11 mouse cellular contexts compared by ENCODE assay signal in genomic region chr15:78839744-78840143, GRCm38 (mm10). TPM values are rescaled to one million over a fixed set of nuclear protein-coding genes. Genes with fewer than 3 reads are reported as not detected.
DNase-seq lines count a peak whose midpoint lies in the region; ATAC-seq and TF ChIP-seq lines count a peak whose summit lies in the region.
"Had no signal": no experiment of that assay in that cellular context is flagged by ENCODE, and none has a peak within 500 bp of the region (broad histone marks: within the 10 kb centered on the region; RNA-seq: fewer than 3 reads in every experiment).

No protein-coding gene starts in this region.

- H3K9ac ChIP-seq in embryonic facial prominence, embryonic 12.5 days = no peak overlapping the region; the same call in 1 of the 2 replicates
- no peak overlapping the region for H3K9ac ChIP-seq in heart, postnatal 0 days (replicated peaks; ENCODE audit: low read depth, low read length)
- no peak overlapping the region for H3K9ac ChIP-seq in midbrain, embryonic 13.5 days (replicated peaks)

- H3K27ac ChIP-seq in embryonic facial prominence, embryonic 12.5 days = peak overlapping the region; percentile 93
- peak overlapping the region; percentile 58 for H3K27ac ChIP-seq in heart, postnatal 0 days (ENCODE audit: low read depth)
- H3K27ac ChIP-seq in midbrain, embryonic 13.5 days = peak overlapping the region; percentile 55

- peak; percentile 65 for DNase-seq in kidney, postnatal 10 days
- no peak for DNase-seq in kidney, adult 8-10 months
- DNase-seq in heart, postnatal 0 days (ENCODE audit: low spot score) = no peak
- no peak for DNase-seq in frontal cortex, postnatal 25 days (ENCODE audit: low spot score in 2 of 2)
- no peak for DNase-seq in cerebellum, adult 9-11 months
- no peak for DNase-seq in ovary, postnatal 10 days (ENCODE audit: low spot score)

- no peak for TF ChIP-seq EP300 in heart, postnatal 0 days (IDR thresholded peaks at IDR 0.05; ENCODE audit: low read depth)

- no peak overlapping the region for H3K4me3 ChIP-seq in embryonic facial prominence, embryonic 12.5 days
- no peak overlapping the region for H3K4me3 ChIP-seq in heart, postnatal 0 days (ENCODE audit: low read depth, low read length)
- no peak overlapping the region for H3K4me3 ChIP-seq in midbrain, embryonic 13.5 days (replicated peaks)
- H3K4me3 ChIP-seq: megakaryocyte, embryonic 14.5 days had no signal

- whole genome bisulfite sequencing in embryonic facial prominence, embryonic 12.5 days = 2% methylated on average over 2 of the region's 2 CpGs
- 10% methylated on average over 2 of the region's 2 CpGs for WGBS in heart, postnatal 0 days
- WGBS in midbrain, embryonic 13.5 days = 0% methylated on average over 2 of the region's 2 CpGs

- H3K27me3 ChIP-seq in embryonic facial prominence, embryonic 12.5 days = 0 out of 2 replicates have a peak, but pooled peaks cover 6% of the 10 kb centered on the region
- no peaks in the 10 kb centered on the region for H3K27me3 ChIP-seq in heart, postnatal 0 days (ENCODE audit: control insufficient read depth, insufficient read depth, low read length)
- H3K27me3 ChIP-seq in midbrain, embryonic 13.5 days = peaks cover 45% of the 10 kb centered on the region

- peaks cover 59% of the 10 kb centered on the region for H3K4me1 ChIP-seq in embryonic facial prominence, embryonic 12.5 days
- peaks cover 12% of the 10 kb centered on the region; the same call in 1 of the 2 replicates for H3K4me1 ChIP-seq in heart, postnatal 0 days (ENCODE audit: control insufficient read depth, insufficient read depth)
- H3K4me1 ChIP-seq in midbrain, embryonic 13.5 days (replicated peaks) = peaks cover 67% of the 10 kb centered on the region

- TF ChIP-seq CTCF in heart, postnatal 0 days (IDR thresholded peaks at IDR 0.05; ENCODE audit: low read depth) = no peak

- H3K4me2 ChIP-seq in embryonic facial prominence, embryonic 12.5 days (replicated peaks) = peak overlapping the region; percentile 16
- H3K4me2 ChIP-seq in heart, postnatal 0 days (ENCODE audit: low read depth, low read length) = no peak overlapping the region
- 0 out of 2 replicates have a peak overlapping the region, but pooled peaks have one; percentile 11 for H3K4me2 ChIP-seq in midbrain, embryonic 13.5 days (replicated peaks)

- no peaks in the 10 kb centered on the region for H3K36me3 ChIP-seq in embryonic facial prominence, embryonic 12.5 days
- H3K36me3 ChIP-seq in heart, postnatal 0 days (replicated peaks; ENCODE audit: control insufficient read depth, insufficient read depth, low read length) = no peaks in the 10 kb centered on the region
- H3K36me3 ChIP-seq in midbrain, embryonic 13.5 days = no peaks in the 10 kb centered on the region
- H3K36me3 ChIP-seq: G1E had no signal

- no peaks in the 10 kb centered on the region for H3K9me3 ChIP-seq in embryonic facial prominence, embryonic 12.5 days
- no peaks in the 10 kb centered on the region for H3K9me3 ChIP-seq in heart, postnatal 0 days (replicated peaks; ENCODE audit: control insufficient read depth, low read length)
- no peaks in the 10 kb centered on the region for H3K9me3 ChIP-seq in midbrain, embryonic 13.5 days

- no peak for ATAC-seq in embryonic facial prominence, embryonic 12.5 days (ENCODE audit: insufficient number of reproducible peaks, insufficient read depth, low FRiP score, low TSS enrichment)
- no peak for ATAC-seq in heart, postnatal 0 days (ENCODE audit: insufficient read depth, low read depth)
- ATAC-seq in midbrain, embryonic 13.5 days = peak; percentile 49; the same call in 1 of the 2 replicates

RNA-seq across cellular contexts. Expression of gene Cdc42ep1, which starts 2.7 kb away (rescaled TPM):
- 25.6 and 25.7 TPM in 2 replicates for polyA plus RNA-seq in embryonic facial prominence, embryonic 12.5 days (2016; fragmentation: Nextera tagmentation; extraction: Ambion mirVana)
- total RNA-seq in heart, postnatal 0 days (2014; rRNA removed; ENCODE audit: low replicate concordance) = 44.7 and 52.5 TPM in 2 replicates
- polyA plus RNA-seq in heart, postnatal 0 days (2015; fragmentation: Nextera tagmentation; extraction: Ambion mirVana) = 27.1 and 27.4 TPM in 2 replicates
- 7.0 and 8.5 TPM in 2 replicates for polyA plus RNA-seq in midbrain, embryonic 13.5 days (2015; fragmentation: Nextera tagmentation; extraction: Ambion mirVana)
- polyA plus RNA-seq: G1E had no signal

RNA-seq across cellular contexts. Expression of gene Lgals2, which starts 15.6 kb away (rescaled TPM):
- not detected in 2 replicates for polyA plus RNA-seq in embryonic facial prominence, embryonic 12.5 days (2016; fragmentation: Nextera tagmentation; extraction: Ambion mirVana)
- 4.6 TPM in 1 of 2 replicates, not detected in the other for total RNA-seq in heart, postnatal 0 days (2014; rRNA removed; ENCODE audit: low replicate concordance)
- 0.27 and 0.36 TPM in 2 replicates for polyA plus RNA-seq in heart, postnatal 0 days (2015; fragmentation: Nextera tagmentation; extraction: Ambion mirVana)
- polyA plus RNA-seq in midbrain, embryonic 13.5 days (2015; fragmentation: Nextera tagmentation; extraction: Ambion mirVana) = 1.1 TPM in 1 of 2 replicates, not detected in the other
- total RNA-seq: G1E; heart, adult 18-20 months had no signal
- polyA plus RNA-seq: G1E had no signal

RNA-seq across cellular contexts. Expression of gene Card10, which starts 36.9 kb away (rescaled TPM):
- 3.6 TPM in 2 replicates for polyA plus RNA-seq in embryonic facial prominence, embryonic 12.5 days (2016; fragmentation: Nextera tagmentation; extraction: Ambion mirVana)
- 2.7 and 6.4 TPM in 2 replicates for total RNA-seq in heart, postnatal 0 days (2014; rRNA removed; ENCODE audit: low replicate concordance)
- 4.0 and 4.6 TPM in 2 replicates for polyA plus RNA-seq in heart, postnatal 0 days (2015; fragmentation: Nextera tagmentation; extraction: Ambion mirVana)
- polyA plus RNA-seq in midbrain, embryonic 13.5 days (2015; fragmentation: Nextera tagmentation; extraction: Ambion mirVana) = 1.0 and 1.2 TPM in 2 replicates
- total RNA-seq: G1E had no signal
- polyA plus RNA-seq: G1E had no signal

RNA-seq across cellular contexts. Expression of gene Gga1, which starts 37.2 kb away (rescaled TPM):
- 50.0 and 51.1 TPM in 2 replicates for polyA plus RNA-seq in embryonic facial prominence, embryonic 12.5 days (2016; fragmentation: Nextera tagmentation; extraction: Ambion mirVana)
- 32.4 and 40.5 TPM in 2 replicates for total RNA-seq in heart, postnatal 0 days (2014; rRNA removed; ENCODE audit: low replicate concordance)
- polyA plus RNA-seq in heart, postnatal 0 days (2015; fragmentation: Nextera tagmentation; extraction: Ambion mirVana) = 30.1 and 32.4 TPM in 2 replicates
- polyA plus RNA-seq in midbrain, embryonic 13.5 days (2015; fragmentation: Nextera tagmentation; extraction: Ambion mirVana) = 47.8 and 49.2 TPM in 2 replicates

RNA-seq across cellular contexts. Expression of gene Gm49510, which starts 59.7 kb away (rescaled TPM):
- 0.29 and 1.4 TPM in 2 replicates for polyA plus RNA-seq in embryonic facial prominence, embryonic 12.5 days (2016; fragmentation: Nextera tagmentation; extraction: Ambion mirVana)
- total RNA-seq in heart, postnatal 0 days (2014; rRNA removed; ENCODE audit: low replicate concordance) = 0.73 TPM in 1 of 2 replicates, not detected in the other
- polyA plus RNA-seq in heart, postnatal 0 days (2015; fragmentation: Nextera tagmentation; extraction: Ambion mirVana) = 0.08 and 0.18 TPM in 2 replicates
- 0.12 TPM in 1 of 2 replicates, not detected in the other for polyA plus RNA-seq in midbrain, embryonic 13.5 days (2015; fragmentation: Nextera tagmentation; extraction: Ambion mirVana)
